In genomic region chr2:180257001-180257521, GRCm38 (mm10) we compare ENCODE assay signal across 8 mouse cellular contexts. TPM values are rescaled to one million over a fixed set of nuclear protein-coding genes. Genes with fewer than 3 reads are reported as not detected.
DNase-seq lines count a peak whose midpoint lies in the region; ATAC-seq and TF ChIP-seq lines count a peak whose summit lies in the region.

TSS of gene Rps21 (plus strand) at chr2:180257377.

- TF ChIP-seq CTCF in lung, postnatal 0 days (IDR thresholded peaks at IDR 0.05): peak; percentile 29

- peak; percentile 32; the same call in 1 of the 2 replicates for TF ChIP-seq EP300 in lung, postnatal 0 days (IDR thresholded peaks at IDR 0.05)

- H3K4me2 ChIP-seq in lung, postnatal 0 days (replicated peaks; ENCODE audit: low read depth, low read length): peak within 1 kb of the TSS; percentile 87

- peak within 1 kb of the TSS; percentile 65 for H3K9ac ChIP-seq in lung, postnatal 0 days (replicated peaks; ENCODE audit: low read depth)

- peak within 1 kb of the TSS; percentile 92 for H3K27ac ChIP-seq in hindbrain, embryonic 10.5 days
- H3K27ac ChIP-seq in lung, postnatal 0 days (ENCODE audit: low read length): peak within 1 kb of the TSS; percentile 91

- peaks cover 43% of the 10 kb centered on the region for H3K36me3 ChIP-seq in hindbrain, embryonic 10.5 days
- H3K36me3 ChIP-seq in lung, postnatal 0 days (ENCODE audit: insufficient read depth, low read length): peaks cover 3% of the 10 kb centered on the region; the same call in 1 of the 2 replicates

- ATAC-seq in frontal cortex, adult (ENCODE audit: low TSS enrichment): peak; percentile 93
- peak; percentile 97 for ATAC-seq in lung, postnatal 0 days

- H3K4me1 ChIP-seq in hindbrain, embryonic 10.5 days (replicated peaks): peaks cover 26% of the 10 kb centered on the region
- peaks cover 8% of the 10 kb centered on the region; the same call in 1 of the 2 replicates for H3K4me1 ChIP-seq in lung, postnatal 0 days (ENCODE audit: insufficient read depth, low read depth, low read length)

- no peaks in the 10 kb centered on the region for H3K27me3 ChIP-seq in hindbrain, embryonic 10.5 days (ENCODE audit: insufficient read depth, poor library complexity, severe bottlenecking)
- no peaks in the 10 kb centered on the region for H3K27me3 ChIP-seq in lung, postnatal 0 days (replicated peaks; ENCODE audit: insufficient read depth, low read length)

- H3K9me3 ChIP-seq in hindbrain, embryonic 10.5 days: no peaks in the 10 kb centered on the region
- no peaks in the 10 kb centered on the region for H3K9me3 ChIP-seq in lung, postnatal 0 days (ENCODE audit: low read length)

- DNase-seq in MN1 (ENCODE audit: low spot score): peak; percentile 100
- peak; percentile 98 for DNase-seq in cerebellum, adult 9-10 months
- DNase-seq in hindbrain, embryonic 10.5 days (ENCODE audit: low spot score): peak; percentile 98
- DNase-seq in layer of hippocampus, adult 9-11 months: peak; percentile 99
- peak; percentile 100 for DNase-seq in lung, postnatal 0 days (ENCODE audit: low spot score)
- peak; percentile 91 for DNase-seq in ovary, postnatal 14 days (ENCODE audit: low spot score)
- DNase-seq in thymus, postnatal 14 days: peak; percentile 98

- WGBS in hindbrain, embryonic 10.5 days: 0% methylated on average over 38 of the region's 38 CpGs
- under 1% methylated on average over 38 of the region's 38 CpGs for WGBS in lung, postnatal 0 days

- peak within 1 kb of the TSS; percentile 86 for H3K4me3 ChIP-seq in hindbrain, embryonic 10.5 days
- peak within 1 kb of the TSS; percentile 68 for H3K4me3 ChIP-seq in lung, postnatal 0 days (ENCODE audit: low read depth, low read length)

RNA-seq across cellular contexts. Expression of gene Rps21, which starts in this region (rescaled TPM):
- 440 and 510 TPM in 2 replicates for polyA plus RNA-seq in hindbrain, embryonic 10.5 days (2016; fragmentation: Nextera tagmentation; extraction: Ambion mirVana)
- polyA plus RNA-seq in lung, postnatal 0 days (2015; fragmentation: Nextera tagmentation; extraction: Ambion mirVana): 418 and 453 TPM in 2 replicates

Comparison
In these comparisons a context has a peak if more than half of its experiments do, and no peak if none do; other contexts are left out.
1. Peak in every context shown above with its lines: DNase-seq, ATAC-seq, H3K4me3 ChIP-seq and H3K27ac ChIP-seq.